8 mouse cellular contexts compared by ENCODE assay signal in the genomic region with DNA sequence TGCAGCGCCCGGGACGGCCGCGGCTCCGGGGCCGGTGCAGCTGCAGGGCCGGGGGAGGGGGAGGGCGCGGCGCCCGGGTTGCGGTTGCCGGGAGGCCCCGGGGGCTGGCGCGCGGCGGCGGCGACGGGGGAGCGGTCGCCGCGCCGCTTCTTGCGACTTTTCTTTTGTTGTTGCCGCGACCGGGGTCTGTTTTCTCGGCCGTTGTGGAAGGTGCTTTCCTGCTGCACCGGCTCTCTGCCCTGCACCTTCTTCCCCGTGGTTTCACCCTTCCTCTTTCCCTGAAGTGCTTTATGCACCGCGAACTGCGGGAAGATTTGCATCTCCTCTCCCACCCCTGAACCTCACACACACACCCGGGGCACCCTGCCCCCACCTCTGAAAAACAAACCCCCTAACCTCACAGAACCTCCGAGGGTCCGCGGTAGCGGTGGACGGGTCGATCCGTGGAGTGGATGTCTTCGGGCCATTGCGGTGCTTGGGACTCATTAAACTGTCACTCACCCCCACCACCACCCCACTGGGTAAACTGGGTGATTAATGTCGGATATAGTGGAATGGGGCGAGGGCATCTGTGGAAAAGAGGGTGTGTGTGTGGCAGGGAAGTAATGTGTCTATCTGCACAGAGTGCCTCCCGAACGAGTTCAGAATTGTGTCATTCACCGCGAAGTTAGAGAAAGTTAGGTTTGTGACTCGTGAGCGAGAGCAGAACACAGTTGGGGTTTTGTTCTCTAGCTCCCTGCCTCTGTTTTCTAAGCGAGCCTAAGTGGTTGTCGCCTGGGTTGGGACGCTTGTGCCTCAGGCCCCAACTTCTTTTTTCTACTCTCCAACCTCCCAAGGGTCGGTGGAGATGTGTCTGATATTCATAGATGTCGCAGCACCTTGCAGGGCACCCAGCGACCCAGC. TPM values are rescaled to one million over a fixed set of nuclear protein-coding genes. Genes with fewer than 3 reads are reported as not detected.
DNase-seq lines count a peak whose midpoint lies in the region; ATAC-seq and TF ChIP-seq lines count a peak whose summit lies in the region.

No protein-coding gene starts in this region.

- peaks cover 8% of the 10 kb centered on the region for H3K36me3 ChIP-seq in lung, embryonic 16.5 days (ENCODE audit: control insufficient read depth, insufficient read depth, low read length)

- no peak for TF ChIP-seq CTCF in left cerebral cortex, adult 2 months (IDR thresholded peaks at IDR 0.05)
- no peak for TF ChIP-seq CTCF in olfactory bulb, adult 2 months (IDR thresholded peaks at IDR 0.05; ENCODE audit: insufficient read depth, low read depth, low read length)

- intact Hi-C loops in left cerebral cortex, adult 2 months (cut with DNase I): loop anchor here (5.0 to 10.0 kb wide), 4 partner anchors 186 to 566 kb away; partner anchors contain the start of gene Akt3
- intact Hi-C loops in gastrocnemius, postnatal 14 days (cut with DNase I; ENCODE audit: low total_unique reads): loop anchor here (10.0 kb wide), 1 partner anchor 242 kb away; no protein-coding TSS in a partner anchor

- H3K4me2 ChIP-seq in lung, embryonic 16.5 days (ENCODE audit: low read depth, low read length): peak overlapping the region; percentile 92

- H3K9me3 ChIP-seq in lung, embryonic 16.5 days (ENCODE audit: control insufficient read depth, low read length): no peaks in the 10 kb centered on the region

- H3K27me3 ChIP-seq in lung, embryonic 16.5 days (ENCODE audit: control insufficient read depth, insufficient read depth, low read depth, low read length): no peaks in the 10 kb centered on the region

- peaks cover 25% of the 10 kb centered on the region for H3K4me1 ChIP-seq in lung, embryonic 16.5 days (replicated peaks; ENCODE audit: control insufficient read depth, insufficient read depth, low read length)
- peaks cover 13% of the 10 kb centered on the region for H3K4me1 ChIP-seq in olfactory bulb, adult 2 months (ENCODE audit: control insufficient read depth, insufficient read depth, low read length)

- TF ChIP-seq POLR2A in olfactory bulb, adult 2 months (IDR thresholded peaks at IDR 0.05; ENCODE audit: insufficient read depth, low read depth, low read length): no peak

- peak overlapping the region; percentile 75 for H3K4me3 ChIP-seq in left cerebral cortex, adult 2 months
- H3K4me3 ChIP-seq in lung, embryonic 16.5 days (ENCODE audit: low read length): peak overlapping the region; percentile 69
- H3K4me3 ChIP-seq in olfactory bulb, adult 2 months (ENCODE audit: insufficient read depth, low read depth, low read length): peak overlapping the region; percentile 99

- H3K27ac ChIP-seq in left cerebral cortex, adult 2 months: peak overlapping the region; percentile 89
- H3K27ac ChIP-seq in lung, embryonic 16.5 days (ENCODE audit: low read length): peak overlapping the region; percentile 86
- 0 out of 2 replicates have a peak overlapping the region, but pooled peaks have one; percentile 27 for H3K27ac ChIP-seq in olfactory bulb, adult 2 months (ENCODE audit: insufficient read depth, low read depth, low read length)

- peak in 1 of 2 experiments; percentile 14 for DNase-seq in left cerebral cortex, adult 2 months (ENCODE audit: extremely low spot score in 1 of 2, low spot score in 2 of 2)
- no peak for DNase-seq in left cerebral cortex, adult 11 months (ENCODE audit: low spot score)
- DNase-seq in cerebellum, adult 8-10 months: peak; percentile 59
- peak; percentile 19 for DNase-seq in gastrocnemius, postnatal 14 days
- peak; percentile 32 for DNase-seq in kidney, adult 11 months
- peak; percentile 19 for DNase-seq in yolk sac, embryonic 10.5 days (ENCODE audit: low spot score)

- no peak for ATAC-seq in lung, embryonic 16.5 days (ENCODE audit: low read depth)

- WGBS in lung, embryonic 16.5 days: under 1% methylated on average over 29 of the region's 62 CpGs
- WGBS in olfactory bulb, adult 2 months: 1% methylated on average over 51 of the region's 62 CpGs

- peak overlapping the region; percentile 81 for H3K9ac ChIP-seq in lung, embryonic 16.5 days (ENCODE audit: low read length)

RNA-seq across cellular contexts. Expression of gene Zbtb18, which starts 0.9 kb away (rescaled TPM):
- 100 to 1,000 TPM; 351 to 386 TPM for total RNA-seq in left cerebral cortex, adult 2 months (2021)
- 10 to 100 TPM; 55.8 to 72.3 TPM for total RNA-seq in gastrocnemius, postnatal 14 days (2021)
- 1.6 and 2.2 TPM in 2 replicates for polyA plus RNA-seq in lung, embryonic 16.5 days (2015; fragmentation: Nextera tagmentation; extraction: Ambion mirVana)
- polyA plus RNA-seq in olfactory bulb, adult 2 months (2012; ENCODE audit: insufficient read depth, insufficient read length, low replicate concordance, missing spikeins): not detected in 2 replicates

Comparison
In these comparisons a context has a peak if more than half of its experiments do, and no peak if none do; other contexts are left out.
1. H3K27ac ChIP-seq: peak in every context shown above with its lines; median percentile 89 in left cerebral cortex, adult 2 months; 86 in lung, embryonic 16.5 days; 27 in olfactory bulb, adult 2 months.
2. RNA of gene Zbtb18, which starts 0.9 kb away (total RNA-seq): 351 to 386 TPM in left cerebral cortex, adult 2 months; 55.8 to 72.3 TPM in gastrocnemius, postnatal 14 days; every median in the first group is over 4 times any median in the second.
3. Peak in every context shown above with its lines, with median percentiles within 50 percentile points of each other: H3K4me3 ChIP-seq.